Mouse (Mus musculus) small intestine, adult 2 months (tissue): ENCODE results near the gene 1700001C19Rik.

ENCODE experiments used
- CTCF ChIP-seq: fragments of 200-500 bp; IDR thresholded peaks from 2 replicates; pipeline ENCODE4 v1.5.1; 2012; ENCODE audit warnings: low read depth, mild to moderate bottlenecking, control low read depth, inconsistent platforms, low read length, moderate library complexity, mixed read lengths; ENCODE audit not compliant: insufficient replicate concordance, insufficient read length; ENCODE audit errors: extremely low read depth
- POLR2A ChIP-seq: fragments of 200-500 bp; IDR thresholded peaks from 2 replicates; pipeline ENCODE4 v1.6.1; 2012; ENCODE audit warnings: low read depth, mild to moderate bottlenecking, control low read depth, inconsistent platforms, low read length, moderate library complexity

DNA sequence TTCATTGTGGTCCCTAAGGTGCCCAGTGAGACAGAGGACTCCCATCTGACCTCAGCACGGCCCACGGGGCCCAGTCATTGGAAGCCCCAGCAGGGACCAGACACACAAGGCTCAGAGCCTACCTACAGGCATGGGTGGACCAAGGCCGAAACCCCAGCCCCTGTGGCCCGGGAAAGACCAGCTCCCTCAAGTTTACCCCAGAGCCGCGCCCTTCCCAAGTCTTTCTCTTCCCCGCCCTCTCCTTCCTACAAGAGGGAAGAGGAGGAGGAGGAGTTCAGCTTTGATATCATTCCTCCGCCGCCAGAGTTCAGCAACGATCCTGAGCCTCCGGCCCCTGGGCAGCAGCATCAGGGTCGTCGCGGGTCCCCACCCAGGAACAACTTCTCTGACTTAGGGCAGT is 30.9 kb upstream of the 1700001C19Rik start:
- TF ChIP-seq CTCF (no peak), POLR2A (no peak)
